Mouse (Mus musculus): ENCODE measurements around the gene Senp2.

- TF ChIP-seq POLR2A (IDR thresholded peaks at IDR 0.05; ENCODE audit: insufficient read depth, low read length) (no peak), CTCF (IDR thresholded peaks at IDR 0.05; ENCODE audit: low read depth, low read length) (no peak), EP300 (IDR thresholded peaks at IDR 0.05; ENCODE audit: insufficient read depth, low read depth, low read length) (no peak)
Measured at GRCm38 (mm10) chr16:22091255-22091783, 82.0 kb downstream of the Senp2 start.
